Mouse (Mus musculus) liver, embryonic 13.5 days (tissue): ENCODE results near the gene Vps13d. TPM values are rescaled to one million over a fixed set of nuclear protein-coding genes. Genes with fewer than 3 reads are reported as not detected.

ENCODE experiments used
- ATAC-seq: fragments of 200-750 bp; cut with Nextera tagmentation; 2 replicates; pipeline ENCODE4 v1.8.0; 2017; ENCODE audit warnings: low read depth, mild to moderate bottlenecking, moderate number of reproducible peaks, moderate library complexity
- DNase-seq: peaks from one replicate; pipeline ENCODE4 v3.0.0; 2022
- H3K27ac ChIP-seq: fragments of 300-500 bp; sonication (generic); 2 replicates; pipeline ENCODE4 v1.5.1; 2015; ENCODE audit warnings: moderate library complexity, mild to moderate bottlenecking, inconsistent platforms
- H3K27me3 ChIP-seq: fragments of 300-500 bp; sonication (generic); 2 replicates; pipeline ENCODE4 v1.6.1; 2015; ENCODE audit warnings: mild to moderate bottlenecking, inconsistent platforms
- H3K36me3 ChIP-seq: fragments of 300-500 bp; sonication (generic); 2 replicates; pipeline ENCODE4 v1.6.1; 2015; ENCODE audit warnings: mild to moderate bottlenecking, inconsistent platforms
- H3K4me1 ChIP-seq: fragments of 300-500 bp; sonication (generic); replicated peaks from 2 replicates; pipeline ENCODE4 v1.6.1; 2015; ENCODE audit warnings: inconsistent platforms
- H3K4me2 ChIP-seq: fragments of 300-500 bp; sonication (generic); 2 replicates; pipeline ENCODE4 v1.6.1; 2015; ENCODE audit warnings: inconsistent platforms, mild to moderate bottlenecking, moderate library complexity
- H3K4me3 ChIP-seq: fragments of 300-500 bp; sonication (generic); replicated peaks from 2 replicates; pipeline ENCODE4 v1.5.1; 2015; ENCODE audit warnings: mild to moderate bottlenecking, inconsistent platforms
- H3K9ac ChIP-seq: fragments of 300-500 bp; sonication (generic); 2 replicates; pipeline ENCODE4 v1.6.1; 2015; ENCODE audit warnings: mild to moderate bottlenecking, inconsistent platforms
- H3K9me3 ChIP-seq: fragments of 300-500 bp; sonication (generic); replicated peaks from 2 replicates; pipeline ENCODE4 v1.6.1; 2016; ENCODE audit warnings: inconsistent platforms
- WGBS: fragments of 180-500 bp; shearing (Covaris S2); methylation state at CpG from one replicate; pipeline ENCODE4 v1.1.7; 2015; ENCODE audit not compliant: insufficient replicate concordance; 5-methylcytosine and 5-hydroxymethylcytosine counted together
- polyA plus RNA-seq: library from polyadenylated mRNA; unstranded; fragments of >200 nt; fragmentation: Nextera tagmentation; extraction: Ambion mirVana; gene quantifications from 2 replicates; pipeline ENCODE4 v1.2.1, GENCODE M21; 2015

The Vps13d gene
- polyA plus RNA-seq, 1 experiment from 2014 or later = 3.5 TPM

DNA sequence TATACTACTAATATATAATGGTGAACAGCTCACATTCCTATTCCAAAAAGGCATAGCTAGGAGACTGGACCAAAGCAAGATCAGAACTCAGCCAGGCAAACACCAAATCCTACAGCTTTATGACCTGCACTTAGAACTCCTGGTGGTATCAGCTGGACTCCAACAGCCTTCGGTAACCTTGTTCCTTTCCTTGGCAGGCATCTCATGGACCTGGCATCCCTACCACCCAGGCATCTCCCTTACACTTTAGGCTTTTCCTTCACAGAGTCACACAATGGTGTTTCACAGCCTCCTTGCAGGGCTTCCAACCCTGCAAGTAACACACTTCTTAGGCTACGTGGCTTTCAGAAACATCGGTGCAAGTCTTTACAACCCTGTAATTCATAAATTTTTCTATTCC is 226.4 kb downstream of the Vps13d start:
- H3K27me3 ChIP-seq = no peaks in the 10 kb centered on the region
- H3K4me2 ChIP-seq = no peak overlapping the region
- WGBS = 84% methylated on average over 3 of the region's 3 CpGs
- H3K36me3 ChIP-seq = peaks cover 10% of the 10 kb centered on the region
- no peaks in the 10 kb centered on the region for H3K4me1 ChIP-seq
- ATAC-seq = no peak
- no peak overlapping the region for H3K27ac ChIP-seq
- no peak overlapping the region for H3K9ac ChIP-seq
- no peaks in the 10 kb centered on the region for H3K9me3 ChIP-seq
- no peak overlapping the region for H3K4me3 ChIP-seq
- no peak for DNase-seq

DNA sequence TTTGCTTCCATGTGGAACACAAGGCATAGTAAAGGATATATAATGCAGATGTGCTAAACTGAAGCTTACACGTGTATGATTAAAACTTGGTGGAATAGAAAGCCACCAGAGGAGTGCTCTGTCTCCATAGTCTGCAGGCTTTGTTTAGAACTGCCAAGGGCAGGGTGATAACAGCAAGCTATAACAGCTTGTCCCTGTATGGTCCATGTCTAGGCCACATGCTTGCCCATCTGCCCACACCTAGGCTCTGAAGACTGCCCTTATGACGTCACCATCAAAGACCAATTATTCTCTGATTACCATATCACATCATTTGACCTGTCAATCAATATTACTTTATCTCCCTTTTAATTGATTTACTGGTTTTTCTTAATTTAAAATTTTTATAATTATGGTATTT is 229.6 kb downstream of the Vps13d start:
- Histone ChIP-seq H3K9ac (no peak overlapping the region), H3K9me3 (no peaks in the 10 kb centered on the region), H3K36me3 (peaks cover 5% of the 10 kb centered on the region), H3K4me1 (peaks cover 6% of the 10 kb centered on the region; the same call in 1 of the 2 replicates), H3K27me3 (no peaks in the 10 kb centered on the region), H3K27ac (no peak overlapping the region), H3K4me2 (no peak overlapping the region), H3K4me3 (no peak overlapping the region)
- ATAC-seq (no peak), DNase-seq (no peak)
- WGBS = 58% methylated on average over 2 of the region's 2 CpGs

GRCm38 (mm10) chr4:144961696-144962095 is 233.1 kb downstream of the Vps13d start:
- ATAC-seq (no peak), DNase-seq (no peak)
- Histone ChIP-seq H3K27ac (peak overlapping the region; percentile 78; the same call in 1 of the 2 replicates), H3K9ac (no peak overlapping the region), H3K9me3 (no peaks in the 10 kb centered on the region), H3K4me1 (peaks cover 13% of the 10 kb centered on the region; the same call in 1 of the 2 replicates), H3K4me2 (0 out of 2 replicates have a peak overlapping the region, but pooled peaks have one; percentile 3), H3K4me3 (no peak overlapping the region), H3K36me3 (no peaks in the 10 kb centered on the region), H3K27me3 (no peaks in the 10 kb centered on the region)
- 67% methylated on average over 3 of the region's 3 CpGs for WGBS

DNA sequence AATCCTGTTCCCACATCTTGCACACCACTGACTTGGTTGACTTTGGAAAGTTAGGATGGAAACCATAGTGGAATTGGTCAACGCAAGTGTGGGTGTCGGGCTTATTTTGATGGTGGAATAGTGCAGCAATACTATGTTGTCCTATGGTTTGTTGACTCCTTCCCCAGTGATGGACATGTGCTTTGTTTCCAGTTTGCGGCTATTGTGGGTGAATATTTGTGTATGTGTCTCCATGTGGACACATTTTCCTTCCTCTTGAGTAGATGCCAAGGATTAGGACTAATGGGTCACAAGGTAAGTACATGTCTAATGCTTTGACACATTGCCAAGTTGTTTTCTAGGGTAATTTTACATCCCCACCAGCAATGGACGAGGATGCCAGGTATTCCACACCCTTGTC is 233.6 kb downstream of the Vps13d start:
- peaks cover 13% of the 10 kb centered on the region for H3K4me1 ChIP-seq
- DNase-seq (no peak), ATAC-seq (no peak)
- peak overlapping the region; percentile 3; the same call in 1 of the 2 replicates for H3K4me2 ChIP-seq
- no peaks in the 10 kb centered on the region for H3K9me3 ChIP-seq
- no peak overlapping the region for H3K4me3 ChIP-seq
- H3K27ac ChIP-seq = peak overlapping the region; percentile 78
- H3K9ac ChIP-seq = no peak overlapping the region
- 80% methylated on average over 4 of the region's 4 CpGs for WGBS
- H3K27me3 ChIP-seq = no peaks in the 10 kb centered on the region
- no peaks in the 10 kb centered on the region for H3K36me3 ChIP-seq

DNA sequence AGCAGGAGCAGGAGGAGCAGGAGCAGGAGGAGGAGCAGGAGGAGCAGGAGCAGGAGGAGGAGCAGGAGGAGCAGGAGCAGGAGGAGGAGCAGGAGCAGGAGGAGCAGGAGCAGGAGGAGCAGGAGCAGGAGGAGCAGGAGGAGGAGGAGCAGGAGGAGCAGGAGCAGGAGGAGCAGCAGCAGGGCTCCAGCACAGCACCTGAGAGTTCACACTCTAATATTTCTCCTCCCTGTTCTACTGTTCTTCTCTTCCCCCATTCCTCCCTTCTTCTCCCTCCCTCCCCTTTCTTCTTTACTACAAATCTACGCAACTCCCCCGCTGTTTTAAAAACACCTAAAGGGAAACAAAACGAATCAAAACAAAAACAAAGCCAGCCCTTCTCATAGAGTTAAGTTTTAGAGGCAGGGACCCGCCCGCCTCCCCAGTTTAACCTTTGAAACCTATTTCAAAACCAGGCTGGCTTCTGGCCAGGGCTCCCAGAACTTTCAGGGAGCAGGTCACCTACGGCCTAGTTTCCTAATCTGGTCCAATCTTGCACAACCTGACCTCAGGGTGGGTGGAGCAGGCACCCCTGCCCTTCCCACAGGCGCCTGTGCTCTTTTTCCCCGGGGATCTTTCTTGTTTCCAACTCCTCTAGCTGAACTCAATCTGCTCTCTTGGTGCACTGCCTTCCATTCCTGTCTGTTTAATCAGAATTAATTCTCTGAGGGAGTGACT is 234.5 kb downstream of the Vps13d start:
- peak overlapping the region; percentile 78 for H3K27ac ChIP-seq
- H3K4me2 ChIP-seq = no peak overlapping the region
- no peaks in the 10 kb centered on the region for H3K36me3 ChIP-seq
- H3K27me3 ChIP-seq = no peaks in the 10 kb centered on the region
- 58% methylated on average over 8 of the region's 8 CpGs for WGBS
- no peak overlapping the region for H3K9ac ChIP-seq
- ATAC-seq = peak; percentile 79
- no peak overlapping the region for H3K4me3 ChIP-seq
- H3K4me1 ChIP-seq = peaks cover 13% of the 10 kb centered on the region
- H3K9me3 ChIP-seq = no peaks in the 10 kb centered on the region
- no peak for DNase-seq

- Histone ChIP-seq H3K4me3 (no peak overlapping the region), H3K27me3 (no peaks in the 10 kb centered on the region), H3K9ac (no peak overlapping the region), H3K4me1 (peaks cover 13% of the 10 kb centered on the region), H3K4me2 (no peak overlapping the region), H3K27ac (peak overlapping the region; percentile 61), H3K9me3 (no peaks in the 10 kb centered on the region), H3K36me3 (no peaks in the 10 kb centered on the region)
- 72% methylated on average over 2 of the region's 2 CpGs for WGBS
- ATAC-seq (no peak), DNase-seq (no peak)
These were observed 237.1 kb downstream of the Vps13d start for GRCm38 (mm10) chr4:144957721-144958120.

GRCm38 (mm10) chr4:144957186-144957585 is 237.6 kb downstream of the Vps13d start:
- ATAC-seq (peak; percentile 43), DNase-seq (no peak)
- Histone ChIP-seq H3K27ac (peak overlapping the region; percentile 61), H3K27me3 (no peaks in the 10 kb centered on the region), H3K36me3 (no peaks in the 10 kb centered on the region), H3K9me3 (no peaks in the 10 kb centered on the region), H3K4me2 (no peak overlapping the region), H3K4me1 (peaks cover 13% of the 10 kb centered on the region), H3K9ac (no peak overlapping the region), H3K4me3 (no peak overlapping the region)
- WGBS = 65% methylated on average over 4 of the region's 4 CpGs

DNA sequence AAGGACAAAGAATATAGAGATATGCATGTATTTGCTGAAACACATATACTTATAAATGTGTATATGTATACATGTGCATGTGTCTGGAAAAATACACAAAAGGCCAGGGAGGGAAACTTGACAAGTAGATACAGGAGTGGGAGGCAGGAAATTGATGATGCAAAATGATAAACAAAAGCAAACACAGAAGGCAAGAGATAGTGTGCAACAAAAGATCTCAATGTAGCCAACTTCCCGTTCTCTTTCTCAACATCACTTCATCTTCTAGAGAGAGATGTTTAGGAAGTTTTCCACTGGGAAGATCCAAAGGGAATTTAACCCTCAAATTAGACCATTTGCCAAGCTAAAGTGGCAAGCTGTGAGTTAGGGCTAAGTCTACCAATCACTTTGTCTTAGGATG is 238.5 kb downstream of the Vps13d start:
- ATAC-seq = no peak
- no peaks in the 10 kb centered on the region for H3K36me3 ChIP-seq
- H3K9ac ChIP-seq = no peak overlapping the region
- no peak for DNase-seq
- no peaks in the 10 kb centered on the region for H3K9me3 ChIP-seq
- no peak overlapping the region for H3K4me2 ChIP-seq
- H3K4me3 ChIP-seq = no peak overlapping the region
- 3% methylated on average over 1 of the region's 1 CpGs for WGBS
- no peaks in the 10 kb centered on the region for H3K27me3 ChIP-seq
- H3K27ac ChIP-seq = no peak overlapping the region
- H3K4me1 ChIP-seq = peaks cover 9% of the 10 kb centered on the region

DNA sequence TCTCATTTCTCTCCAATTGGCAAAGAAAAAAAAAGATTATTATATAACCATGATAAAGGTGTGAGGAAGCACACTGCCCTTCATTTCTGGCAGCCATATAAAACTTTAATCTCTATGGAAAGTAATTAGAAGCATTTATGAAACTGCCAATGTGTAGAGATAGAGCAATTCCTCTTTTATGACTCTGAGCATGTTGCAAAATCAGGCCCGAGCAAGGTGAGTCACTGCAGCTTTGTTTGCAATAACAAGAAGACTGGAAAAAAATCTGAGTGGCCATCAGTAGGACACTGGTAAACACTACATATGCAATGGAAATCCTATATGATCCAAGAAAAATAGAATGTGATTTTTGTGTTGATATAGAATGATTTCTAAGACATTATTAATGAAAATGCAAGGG is 238.9 kb downstream of the Vps13d start:
- no peak for ATAC-seq
- WGBS = 45% methylated on average over 1 of the region's 1 CpGs
- H3K27me3 ChIP-seq = no peaks in the 10 kb centered on the region

GRCm38 (mm10) chr4:144953421-144953820 is 241.4 kb downstream of the Vps13d start:
- ATAC-seq = no peak
- Histone ChIP-seq H3K9ac (no peak overlapping the region), H3K4me2 (no peak overlapping the region), H3K9me3 (no peaks in the 10 kb centered on the region), H3K36me3 (no peaks in the 10 kb centered on the region), H3K27ac (no peak overlapping the region), H3K4me1 (peaks cover 35% of the 10 kb centered on the region), H3K4me3 (no peak overlapping the region), H3K27me3 (no peaks in the 10 kb centered on the region)
- 77% methylated on average over 1 of the region's 1 CpGs for WGBS
- no peak for DNase-seq

More for the DNA sequence above, 238.9 kb downstream of the Vps13d start:
- no peak for DNase-seq
- H3K36me3 ChIP-seq = no peaks in the 10 kb centered on the region
- H3K4me3 ChIP-seq = no peak overlapping the region
- no peak overlapping the region for H3K4me2 ChIP-seq
- peaks cover 11% of the 10 kb centered on the region for H3K4me1 ChIP-seq
- no peaks in the 10 kb centered on the region for H3K9me3 ChIP-seq
- no peak overlapping the region for H3K27ac ChIP-seq
- H3K9ac ChIP-seq = no peak overlapping the region

- no peak overlapping the region for H3K4me3 ChIP-seq
- no peak for DNase-seq
These were observed 242.9 kb downstream of the Vps13d start for GRCm38 (mm10) chr4:144951859-144952258.

GRCm38 (mm10) chr4:144950883-144951282 is 243.9 kb downstream of the Vps13d start:
- peaks cover 40% of the 10 kb centered on the region for H3K4me1 ChIP-seq
- no peak overlapping the region for H3K9ac ChIP-seq
- no peaks in the 10 kb centered on the region for H3K9me3 ChIP-seq
- H3K36me3 ChIP-seq = no peaks in the 10 kb centered on the region
- ATAC-seq (no peak), DNase-seq (no peak)
- no peaks in the 10 kb centered on the region for H3K27me3 ChIP-seq
- H3K4me3 ChIP-seq = no peak overlapping the region
- WGBS = 63% methylated on average over 3 of the region's 3 CpGs
- peak overlapping the region; percentile 13; the same call in 1 of the 2 replicates for H3K27ac ChIP-seq
- no peak overlapping the region for H3K4me2 ChIP-seq

More at GRCm38 (mm10) chr4:144951859-144952258, 242.9 kb downstream of the Vps13d start:
- H3K9me3 ChIP-seq = no peaks in the 10 kb centered on the region
- no peak overlapping the region for H3K4me2 ChIP-seq
- H3K36me3 ChIP-seq = no peaks in the 10 kb centered on the region
- no peak overlapping the region for H3K9ac ChIP-seq
- no peak overlapping the region for H3K27ac ChIP-seq
- ATAC-seq = no peak
- no peaks in the 10 kb centered on the region for H3K27me3 ChIP-seq
- peaks cover 40% of the 10 kb centered on the region for H3K4me1 ChIP-seq
- WGBS = 78% methylated on average over 7 of the region's 7 CpGs
